Mouse (Mus musculus) neural tube, embryonic 14.5 days (tissue): Measurements from ENCODE around the gene Art5. TPM values are rescaled to one million over a fixed set of nuclear protein-coding genes. Genes with fewer than 3 reads are reported as not detected.

Experiments used
- ATAC-seq: fragments of 200-750 bp; cut with Nextera tagmentation; 2 replicates; pipeline ENCODE4 v1.8.0; 2017; ENCODE audit warnings: low read depth, mild to moderate bottlenecking, moderate TSS enrichment, moderate library complexity
- H3K27ac ChIP-seq: fragments of 300-500 bp; sonication (generic); 2 replicates; pipeline ENCODE4 v1.5.1; 2014; ENCODE audit warnings: low read depth, mild to moderate bottlenecking, control low read depth, low read length, moderate library complexity, mixed read lengths
- H3K27me3 ChIP-seq: fragments of 300-500 bp; sonication (generic); 2 replicates; pipeline ENCODE4 v1.6.1; 2014; ENCODE audit warnings: low read length; ENCODE audit not compliant: control insufficient read depth, insufficient read depth
- H3K36me3 ChIP-seq: fragments of 300-500 bp; sonication (generic); 2 replicates; pipeline ENCODE4 v1.6.1; 2014; ENCODE audit warnings: low read length, mixed read lengths; ENCODE audit not compliant: control insufficient read depth, insufficient read depth
- H3K4me1 ChIP-seq: fragments of 300-500 bp; sonication (generic); 2 replicates; pipeline ENCODE4 v1.6.1; 2014; ENCODE audit warnings: low read length; ENCODE audit not compliant: control insufficient read depth, insufficient read depth
- H3K4me2 ChIP-seq: fragments of 300-500 bp; sonication (generic); 2 replicates; pipeline ENCODE4 v1.6.1; 2014; ENCODE audit warnings: mild to moderate bottlenecking, low read depth, low read length, control low read depth
- H3K4me3 ChIP-seq: fragments of 300-500 bp; sonication (generic); 2 replicates; pipeline ENCODE4 v1.5.1; 2014; ENCODE audit warnings: low read depth, low read length, control low read depth, mixed read lengths
- H3K9ac ChIP-seq: fragments of 300-500 bp; sonication (generic); replicated peaks from 2 replicates; pipeline ENCODE4 v1.6.1; 2014; ENCODE audit warnings: low read depth, mild to moderate bottlenecking, control low read depth, low read length, mixed read lengths
- H3K9me3 ChIP-seq: fragments of 300-500 bp; sonication (generic); 2 replicates; pipeline ENCODE4 v1.6.1; 2016; ENCODE audit warnings: low read length; ENCODE audit not compliant: control insufficient read depth
- WGBS: fragments of 180-500 bp; shearing (Covaris S2); extraction: QIAGEN DNeasy Blood & Tissue Kit; methylation state at CpG from one replicate; pipeline ENCODE4 v1.1.7; 2014; 5-methylcytosine and 5-hydroxymethylcytosine counted together
- polyA plus RNA-seq: library from polyadenylated mRNA; unstranded; fragments of >200 nt; fragmentation: Nextera tagmentation; extraction: Ambion mirVana; gene quantifications from 2 replicates; pipeline ENCODE4 v1.2.1, GENCODE M21; 2014

The Art5 gene
- polyA plus RNA-seq, 1 experiment from 2014 or later: 0.13 TPM

DNA sequence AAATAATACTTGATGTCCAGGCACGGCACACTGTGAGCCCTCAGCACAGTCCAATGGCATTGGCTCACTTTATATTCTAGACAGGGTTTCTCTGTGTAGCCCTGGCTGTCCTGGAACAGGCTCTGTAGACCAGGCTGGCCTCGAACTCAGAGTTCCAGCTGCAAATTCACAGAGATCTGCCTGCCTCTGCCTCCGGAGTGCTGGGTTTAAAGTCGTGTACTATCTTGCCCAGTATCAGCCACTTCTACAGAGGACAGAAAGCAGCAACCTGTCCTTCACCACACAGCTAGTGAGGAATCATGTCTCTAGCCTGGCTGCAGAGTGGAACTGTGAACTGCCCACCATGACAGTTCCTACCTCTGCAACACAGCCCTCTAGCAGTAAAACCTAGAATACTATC, 457 bp upstream of the Art5 start:
- no peaks in the 10 kb centered on the region for H3K9me3 ChIP-seq
- no peak overlapping the region for H3K9ac ChIP-seq
- no peak overlapping the region for H3K4me2 ChIP-seq
- no peak overlapping the region for H3K27ac ChIP-seq
- no peak for ATAC-seq
- H3K27me3 ChIP-seq: no peaks in the 10 kb centered on the region
- H3K4me1 ChIP-seq: no peaks in the 10 kb centered on the region
- H3K36me3 ChIP-seq: no peaks in the 10 kb centered on the region
- 93% methylated on average over 4 of the region's 4 CpGs for WGBS
- no peak overlapping the region for H3K4me3 ChIP-seq

DNA sequence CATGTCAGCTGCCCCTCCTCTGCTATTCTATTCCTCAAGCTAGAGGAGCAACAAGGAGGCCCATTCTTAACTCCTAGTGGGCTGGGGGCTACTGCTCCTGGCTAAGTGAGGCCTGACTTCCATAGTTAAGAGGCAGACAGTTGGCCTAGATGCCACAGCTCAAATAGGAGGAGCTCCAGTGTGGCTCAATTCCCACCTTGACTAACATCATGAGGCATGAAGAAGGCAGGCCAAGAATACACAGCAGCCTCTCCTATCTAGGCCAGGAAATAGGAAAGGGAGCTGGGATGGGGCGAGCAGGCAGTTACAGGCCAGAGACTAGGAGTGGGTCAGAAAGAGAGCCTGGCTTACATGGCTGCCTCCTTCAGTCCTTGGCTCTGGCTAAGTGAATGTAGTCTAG, 1.1 kb downstream of the Art5 start:
- 74% methylated on average over 1 of the region's 1 CpGs for WGBS

DNA sequence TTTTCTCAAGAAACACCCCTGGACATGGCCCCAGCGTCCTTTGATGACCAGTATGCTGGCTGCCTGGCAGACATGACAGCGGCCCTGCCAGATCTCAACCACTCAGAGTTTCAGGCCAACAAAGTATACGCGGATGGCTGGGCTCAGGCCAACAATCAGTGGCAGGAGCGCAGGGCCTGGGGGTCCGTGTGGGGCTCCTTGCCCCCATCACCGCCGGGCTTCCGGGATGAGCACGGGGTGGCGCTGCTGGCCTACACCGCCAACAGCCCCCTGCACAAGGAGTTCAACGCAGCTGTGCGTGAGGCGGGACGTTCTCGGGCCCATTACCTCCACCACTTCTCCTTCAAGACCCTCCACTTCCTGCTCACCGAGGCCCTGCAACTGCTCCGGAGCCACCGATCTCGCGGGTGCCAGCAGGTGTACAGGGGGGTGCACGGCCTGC, 2.6 kb downstream of the Art5 start:
- Histone ChIP-seq H3K4me2 (peak overlapping the region; percentile 39; the same call in 1 of the 2 replicates), H3K27ac (no peak overlapping the region), H3K27me3 (no peaks in the 10 kb centered on the region), H3K36me3 (no peaks in the 10 kb centered on the region), H3K4me1 (no peaks in the 10 kb centered on the region), H3K9me3 (no peaks in the 10 kb centered on the region), H3K4me3 (no peak overlapping the region), H3K9ac (no peak overlapping the region)
- WGBS: 26% methylated on average over 23 of the region's 23 CpGs
- peak; percentile 7; the same call in 1 of the 2 replicates for ATAC-seq

More for the DNA sequence above, 1.1 kb downstream of the Art5 start:
- H3K9me3 ChIP-seq: no peaks in the 10 kb centered on the region
- no peak overlapping the region for H3K4me2 ChIP-seq
- no peak overlapping the region for H3K4me3 ChIP-seq
- H3K9ac ChIP-seq: no peak overlapping the region
- ATAC-seq: no peak
- no peaks in the 10 kb centered on the region for H3K27me3 ChIP-seq
- H3K36me3 ChIP-seq: no peaks in the 10 kb centered on the region
- H3K27ac ChIP-seq: no peak overlapping the region
- no peaks in the 10 kb centered on the region for H3K4me1 ChIP-seq

DNA sequence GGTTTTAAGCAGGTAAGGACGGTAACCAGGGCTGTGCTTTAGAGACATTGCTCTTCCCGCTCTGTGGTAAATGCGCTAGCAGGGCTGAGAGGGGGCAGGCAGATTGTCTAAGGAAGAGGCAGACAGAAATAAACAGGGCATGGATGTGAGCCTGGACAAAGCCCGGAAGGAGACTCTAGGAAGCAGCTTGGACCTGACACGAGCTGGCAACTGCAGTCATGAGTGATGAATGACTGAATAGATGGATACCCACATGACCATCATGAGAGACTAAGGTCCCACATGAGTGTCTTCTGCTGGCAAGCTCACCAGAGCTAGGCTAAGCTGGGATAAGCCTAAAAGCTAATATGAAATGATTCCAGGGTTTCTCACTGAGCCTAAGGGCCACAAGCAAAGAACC, 5.2 kb downstream of the Art5 start:
- Histone ChIP-seq H3K4me1 (peaks cover 4% of the 10 kb centered on the region; the same call in 1 of the 2 replicates), H3K4me2 (no peak overlapping the region), H3K9me3 (no peaks in the 10 kb centered on the region), H3K4me3 (no peak overlapping the region), H3K27ac (no peak overlapping the region), H3K9ac (no peak overlapping the region), H3K27me3 (no peaks in the 10 kb centered on the region), H3K36me3 (no peaks in the 10 kb centered on the region)
- 61% methylated on average over 5 of the region's 5 CpGs for WGBS
- ATAC-seq: no peak

DNA sequence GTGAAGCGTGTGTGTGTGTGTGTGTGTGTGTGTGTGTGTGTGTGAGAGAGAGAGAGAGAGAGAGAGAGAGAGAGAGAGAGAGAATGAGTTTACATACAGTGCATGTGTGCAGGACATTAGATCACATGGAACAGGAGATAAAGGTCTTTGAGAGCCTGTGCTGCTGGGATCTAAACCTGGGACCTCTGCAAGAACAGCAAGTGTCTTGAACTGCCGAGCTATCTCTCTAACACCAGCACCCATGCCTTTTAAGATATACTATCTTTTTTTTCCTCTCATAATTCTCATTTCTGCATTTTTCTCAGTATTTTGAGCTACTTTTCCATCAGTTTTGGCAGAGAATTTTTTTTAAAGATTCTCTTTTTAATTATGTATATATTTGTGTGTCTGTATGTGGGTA, 5.7 kb downstream of the Art5 start:
- H3K9me3 ChIP-seq: no peaks in the 10 kb centered on the region
- H3K27me3 ChIP-seq: no peaks in the 10 kb centered on the region
- no peak overlapping the region for H3K27ac ChIP-seq
- H3K4me1 ChIP-seq: peaks cover 4% of the 10 kb centered on the region; the same call in 1 of the 2 replicates
- WGBS: 93% methylated on average over 2 of the region's 2 CpGs
- H3K4me3 ChIP-seq: no peak overlapping the region
- no peak for ATAC-seq
- H3K36me3 ChIP-seq: no peaks in the 10 kb centered on the region
- H3K9ac ChIP-seq: no peak overlapping the region
- no peak overlapping the region for H3K4me2 ChIP-seq

DNA sequence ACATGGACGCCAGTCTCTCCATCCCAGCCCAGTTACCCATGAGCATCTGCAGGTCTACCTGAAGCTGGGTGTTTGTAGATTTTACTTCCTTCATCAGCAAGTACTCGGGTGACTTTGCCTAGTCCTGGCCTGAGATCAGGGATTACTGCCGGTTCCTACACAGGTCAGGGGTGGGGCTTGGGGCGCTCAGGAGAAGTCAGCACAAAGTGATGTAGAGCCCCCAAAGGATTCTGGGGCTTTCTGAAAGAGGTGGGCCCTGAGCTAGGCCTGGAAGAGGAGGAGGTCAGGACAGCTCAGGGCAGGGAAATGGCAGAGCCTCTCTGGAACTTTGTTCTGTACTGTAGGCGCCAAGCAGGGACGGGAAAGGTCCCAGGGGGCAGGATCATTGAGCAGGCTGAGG, 6.6 kb downstream of the Art5 start:
- no peak overlapping the region for H3K27ac ChIP-seq
- no peak overlapping the region for H3K4me2 ChIP-seq
- H3K4me1 ChIP-seq: peaks cover 4% of the 10 kb centered on the region; the same call in 1 of the 2 replicates
- no peak overlapping the region for H3K4me3 ChIP-seq
- no peaks in the 10 kb centered on the region for H3K9me3 ChIP-seq
- 52% methylated on average over 6 of the region's 6 CpGs for WGBS
- ATAC-seq: peak; percentile 32; the same call in 1 of the 2 replicates
- H3K9ac ChIP-seq: no peak overlapping the region
- H3K36me3 ChIP-seq: no peaks in the 10 kb centered on the region
- H3K27me3 ChIP-seq: no peaks in the 10 kb centered on the region

DNA sequence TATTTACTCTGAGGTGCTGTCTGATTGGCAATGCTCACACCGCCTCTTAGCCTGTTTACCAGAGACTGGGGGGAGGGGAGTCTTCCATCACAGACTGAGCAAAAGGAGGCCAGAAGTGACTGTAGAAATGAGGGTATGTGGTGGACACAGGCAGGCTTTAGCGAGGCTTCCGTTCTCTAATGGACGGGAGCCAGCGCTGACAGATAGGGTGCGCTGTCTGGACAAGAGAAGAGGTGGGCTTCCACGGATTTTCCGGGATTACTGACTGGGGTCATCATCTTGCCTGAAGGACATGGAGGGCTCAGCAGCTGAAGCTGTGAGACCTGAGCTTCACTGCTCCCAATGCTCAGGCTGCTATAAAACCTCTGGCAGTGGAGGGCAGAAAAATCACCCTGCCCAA, 7.0 kb downstream of the Art5 start:
- H3K36me3 ChIP-seq: no peaks in the 10 kb centered on the region
- 36% methylated on average over 8 of the region's 8 CpGs for WGBS

DNA sequence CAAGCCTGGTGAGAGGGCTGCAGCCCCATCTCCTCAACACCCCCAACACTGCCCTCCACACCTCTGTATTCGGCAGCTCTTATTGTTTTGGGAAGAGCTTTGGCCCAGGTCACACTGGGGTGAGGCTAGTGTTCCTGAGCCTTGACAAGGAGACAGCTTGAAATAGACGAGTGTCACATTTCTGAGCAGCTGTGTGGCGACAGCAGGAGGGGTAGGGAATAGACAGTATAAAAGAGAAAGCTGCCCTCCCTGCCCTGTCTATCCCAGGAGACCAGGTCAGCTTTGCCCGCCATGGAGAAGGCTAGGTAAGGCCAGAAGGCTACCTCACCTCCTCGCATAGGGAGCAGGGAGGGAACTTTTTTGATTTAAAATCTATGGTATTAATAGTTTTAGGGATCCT, 7.8 kb downstream of the Art5 start, which contains the start of gene Art1:
Art1 (plus strand) TSS at position 257 of the 400 bp plus-strand sequence.
- Histone ChIP-seq H3K9ac (no peak within 1 kb of the TSS), H3K4me1 (peaks cover 4% of the 10 kb centered on the region; the same call in 1 of the 2 replicates), H3K9me3 (no peaks in the 10 kb centered on the region), H3K36me3 (no peaks in the 10 kb centered on the region), H3K27ac (no peak within 1 kb of the TSS), H3K27me3 (no peaks in the 10 kb centered on the region), H3K4me2 (no peak within 1 kb of the TSS), H3K4me3 (no peak within 1 kb of the TSS)
- WGBS: 34% methylated on average over 5 of the region's 5 CpGs
- ATAC-seq: no peak

More for the DNA sequence above, 7.0 kb downstream of the Art5 start:
- Histone ChIP-seq H3K4me3 (no peak overlapping the region), H3K4me2 (no peak overlapping the region), H3K9me3 (no peaks in the 10 kb centered on the region), H3K4me1 (peaks cover 4% of the 10 kb centered on the region; the same call in 1 of the 2 replicates), H3K27me3 (no peaks in the 10 kb centered on the region), H3K27ac (no peak overlapping the region), H3K9ac (no peak overlapping the region)
- ATAC-seq: no peak

DNA sequence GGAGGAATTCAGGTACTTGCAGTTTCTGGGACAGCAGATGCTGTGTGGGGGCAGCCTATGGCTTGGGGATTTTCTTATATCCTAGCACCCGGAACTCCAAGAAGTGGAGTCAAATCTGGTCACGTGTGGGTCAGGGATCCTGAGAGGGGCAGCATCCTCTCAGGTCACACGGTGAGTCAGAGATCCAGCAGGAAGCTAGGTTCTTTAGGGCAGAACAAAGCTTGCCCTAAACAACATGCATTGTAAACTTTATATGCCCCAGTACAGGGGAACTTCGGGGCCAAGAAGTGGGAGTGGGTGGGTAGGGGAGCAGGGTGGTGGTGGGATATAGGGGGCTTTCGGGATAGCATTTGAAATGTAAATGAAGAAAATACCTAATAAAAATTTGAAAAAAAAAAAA, 8.4 kb downstream of the Art5 start:
- WGBS: 29% methylated on average over 5 of the region's 5 CpGs

More for the DNA sequence above, 8.4 kb downstream of the Art5 start:
- ATAC-seq: no peak
- H3K36me3 ChIP-seq: no peaks in the 10 kb centered on the region
- no peak overlapping the region for H3K4me2 ChIP-seq
- H3K27ac ChIP-seq: no peak overlapping the region
- H3K9me3 ChIP-seq: no peaks in the 10 kb centered on the region
- no peak overlapping the region for H3K4me3 ChIP-seq
- no peaks in the 10 kb centered on the region for H3K27me3 ChIP-seq
- peaks cover 4% of the 10 kb centered on the region; the same call in 1 of the 2 replicates for H3K4me1 ChIP-seq
- no peak overlapping the region for H3K9ac ChIP-seq
